Mouse (Mus musculus) liver, embryonic 14.5 days (tissue): ENCODE results near the gene Rnf168. TPM values are rescaled to one million over a fixed set of nuclear protein-coding genes. Genes with fewer than 3 reads are reported as not detected.
"Not testable (repeated sequence)": the region's sequence is repeated elsewhere in the genome, so short reads cannot be mapped to it uniquely, and the experiment has no call there.

Experiments
- ATAC-seq: fragments of 200-750 bp; cut with Nextera tagmentation; 2 replicates; pipeline ENCODE4 v1.8.0; 2017; ENCODE audit warnings: moderate number of reproducible peaks, mild to moderate bottlenecking, moderate library complexity; ENCODE audit not compliant: insufficient read depth
- DNase-seq, 3 experiments: peaks; one replicate each; pipeline ENCODE4 v3.0.0-alpha.2; 2012 to 2013; ENCODE audit warnings: low read depth in 3 of 3, low spot score in 3 of 3
- H3K27ac ChIP-seq: fragments of 300-500 bp; sonication (generic); 2 replicates; pipeline ENCODE4 v1.5.1; 2014; ENCODE audit warnings: moderate library complexity, mild to moderate bottlenecking, control low read depth, inconsistent platforms
- H3K27me3 ChIP-seq: fragments of 300-500 bp; sonication (generic); 2 replicates; pipeline ENCODE4 v1.6.1; 2014; ENCODE audit warnings: mild to moderate bottlenecking, low read length, moderate library complexity; ENCODE audit not compliant: control insufficient read depth, insufficient read depth
- H3K36me3 ChIP-seq: fragments of 300-500 bp; sonication (generic); replicated peaks from 2 replicates; pipeline ENCODE4 v1.6.1; 2014; ENCODE audit warnings: low read depth; ENCODE audit not compliant: control insufficient read depth, insufficient read depth
- H3K4me1 ChIP-seq, 2 experiments: fragments of 200-500 bp in 1 of 2; fragments of 300-500 bp in 1 of 2; sonication (generic) in 1 of 2; replicated peaks; 2 replicates each; pipeline ENCODE4 v1.6.1; 2012 to 2014; ENCODE audit warnings: antibody characterized with exemption in 1 of 2, inconsistent platforms in 1 of 2, low read length in 1 of 2; ENCODE audit not compliant: control insufficient read depth in 2 of 2, insufficient read depth in 2 of 2
- H3K4me2 ChIP-seq: fragments of 300-500 bp; sonication (generic); 2 replicates; pipeline ENCODE4 v1.6.1; 2014; ENCODE audit warnings: low read depth, mild to moderate bottlenecking, control low read depth, moderate library complexity
- H3K4me3 ChIP-seq, 2 experiments: fragments of 200-500 bp in 1 of 2; fragments of 300-500 bp in 1 of 2; sonication (generic) in 1 of 2; 2 replicates each; pipeline ENCODE4 v1.5.1; 2012 to 2014; ENCODE audit warnings: low read depth in 2 of 2, low read length in 2 of 2, mild to moderate bottlenecking in 2 of 2, control low read depth in 1 of 2, inconsistent platforms in 1 of 2, moderate library complexity in 1 of 2; ENCODE audit not compliant: insufficient read depth in 1 of 2
- H3K9ac ChIP-seq: fragments of 300-500 bp; sonication (generic); replicated peaks from 2 replicates; pipeline ENCODE4 v1.6.1; 2014; ENCODE audit warnings: mild to moderate bottlenecking, control low read depth, moderate library complexity
- H3K9me3 ChIP-seq: fragments of 300-500 bp; sonication (generic); 2 replicates; pipeline ENCODE4 v1.6.1; 2016; ENCODE audit warnings: low read length, mixed read lengths; ENCODE audit not compliant: control insufficient read depth
- CTCF ChIP-seq: IDR thresholded peaks from 2 replicates; pipeline ENCODE4 v1.5.1; 2016; ENCODE audit warnings: antibody characterized with exemption, low read depth, control low read depth
- EP300 ChIP-seq: IDR thresholded peaks from 2 replicates; pipeline ENCODE4 v1.6.1; 2016; ENCODE audit warnings: antibody characterized with exemption, low read depth
- WGBS: fragments of 180-500 bp; shearing (Covaris S2); extraction: QIAGEN DNeasy Blood & Tissue Kit; methylation state at CpG from one replicate; pipeline ENCODE4 v1.1.7; 2014; ENCODE audit not compliant: insufficient replicate concordance; 5-methylcytosine and 5-hydroxymethylcytosine counted together
- polyA plus RNA-seq, 2 experiments: library from polyadenylated mRNA; depleted of rRNA in 1 of 2; stranded (reverse) in 1 of 2; unstranded in 1 of 2; fragments of >200 nt; fragmentation: Nextera tagmentation in 1 of 2; extraction: Ambion mirVana in 1 of 2; gene quantifications; 2 replicates each; pipeline versions ENCODE4 v1.2.1 to v1.2.3; 2012 to 2014

Rnf168 gene
- polyA plus RNA-seq, 2 experiments, result 6.1 to 11.3 TPM

DNA sequence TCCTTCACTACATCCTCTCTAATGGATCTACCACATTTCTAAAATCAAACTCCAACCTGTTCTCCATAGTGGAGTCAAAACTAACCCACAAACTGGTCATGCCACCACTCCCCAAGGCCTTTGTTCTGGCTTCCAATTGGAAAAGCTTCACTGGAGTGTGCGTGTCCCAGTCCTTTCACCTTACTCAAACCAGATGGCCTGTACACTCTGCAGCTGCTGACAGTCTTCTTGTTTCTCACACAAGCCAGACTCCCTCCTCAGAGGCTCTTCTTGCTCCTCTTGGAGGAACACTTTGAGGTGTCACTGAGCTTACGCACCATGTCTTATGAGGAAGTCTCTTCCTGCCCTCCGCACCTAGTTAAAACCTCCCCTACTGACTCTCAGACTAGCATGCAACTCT is 33.4 kb upstream of the Rnf168 start:
- Histone ChIP-seq H3K27me3 (no peaks in the 10 kb centered on the region), H3K4me1 (peaks cover 14 to 17% of the 10 kb centered on the region in 2 experiments), H3K9ac (no peak overlapping the region), H3K4me3 (no peak overlapping the region), H3K4me2 (peak overlapping the region; percentile 11; the same call in 1 of the 2 replicates), H3K9me3 (no peaks in the 10 kb centered on the region), H3K36me3 (peaks cover 5% of the 10 kb centered on the region; the same call in 1 of the 2 replicates), H3K27ac (no peak overlapping the region)
- TF ChIP-seq CTCF, result no peak
- TF ChIP-seq EP300, result no peak
- 87% methylated on average over 3 of the region's 3 CpGs for WGBS
- ATAC-seq (no peak), DNase-seq (no peak)

DNA sequence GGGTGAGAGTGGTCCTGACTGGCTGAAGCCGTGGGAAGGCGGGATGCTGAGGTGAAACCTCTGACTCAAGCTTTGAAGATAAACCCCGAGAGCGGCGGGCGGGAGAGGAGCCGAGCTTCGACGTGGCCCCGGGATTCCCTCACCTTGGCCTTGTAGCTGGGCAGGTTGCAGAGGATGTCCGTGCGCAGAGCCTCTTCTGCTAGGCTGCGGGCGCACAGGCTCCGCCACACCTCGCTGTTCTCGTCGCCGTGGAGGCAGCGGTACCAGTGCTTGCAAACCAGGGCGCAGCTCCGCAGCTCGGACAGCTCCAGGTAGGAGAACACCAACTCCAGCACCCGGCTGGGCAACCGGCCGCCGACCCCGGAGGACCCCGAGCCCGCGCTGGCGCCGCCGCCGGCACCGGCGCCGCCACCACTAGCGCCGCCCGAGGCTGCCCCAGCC is 30.9 kb upstream of the Rnf168 start:
- WGBS, result under 1% methylated on average over 41 of the region's 41 CpGs
- Histone ChIP-seq H3K9me3 (no peaks in the 10 kb centered on the region), H3K4me3 (peak overlapping the region; percentile 68 to 91), H3K9ac (peak overlapping the region; percentile 94), H3K4me1 (peaks cover 14 to 17% of the 10 kb centered on the region in 2 experiments), H3K27ac (peak overlapping the region; percentile 82), H3K36me3 (peaks cover 3% of the 10 kb centered on the region; the same call in 1 of the 2 replicates), H3K4me2 (peak overlapping the region; percentile 88), H3K27me3 (no peaks in the 10 kb centered on the region)
- peak; percentile 37 to 54 (median 47) for DNase-seq
- peak; percentile 52 for ATAC-seq
- no peak for TF ChIP-seq EP300
- TF ChIP-seq CTCF, result no peak

DNA sequence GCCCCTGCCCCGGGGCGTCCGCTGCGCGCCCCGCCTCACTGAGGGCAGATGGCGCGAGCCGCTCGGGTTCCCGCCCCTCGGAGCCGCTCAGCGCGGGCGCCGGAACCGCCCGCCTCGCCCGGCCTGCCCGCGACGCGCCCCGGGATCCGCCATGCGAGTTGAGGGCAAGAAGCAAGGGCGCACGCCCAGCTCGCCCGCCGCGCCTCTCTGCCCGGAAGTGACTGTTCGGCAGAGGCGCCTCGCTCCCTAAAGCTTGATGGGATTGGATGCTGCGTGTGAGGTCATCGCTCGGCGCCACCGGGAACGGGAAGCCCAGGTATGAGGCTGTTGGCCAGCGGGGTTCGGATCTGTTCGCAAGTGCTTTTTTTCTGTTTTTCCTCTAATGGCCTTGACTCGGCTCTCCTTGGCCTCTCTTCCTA is 30.3 kb upstream of the Rnf168 start, which contains the start of the genes Fbxo45 and Wdr53:
Gene Fbxo45, minus strand, starts transcription at position 207 of the 419 bp plus-strand sequence.
Gene Wdr53, plus strand, starts transcription at position 276 of the 419 bp plus-strand sequence.
- TF ChIP-seq CTCF (no peak), EP300 (no peak)
- peak; percentile 96 for ATAC-seq

DNA sequence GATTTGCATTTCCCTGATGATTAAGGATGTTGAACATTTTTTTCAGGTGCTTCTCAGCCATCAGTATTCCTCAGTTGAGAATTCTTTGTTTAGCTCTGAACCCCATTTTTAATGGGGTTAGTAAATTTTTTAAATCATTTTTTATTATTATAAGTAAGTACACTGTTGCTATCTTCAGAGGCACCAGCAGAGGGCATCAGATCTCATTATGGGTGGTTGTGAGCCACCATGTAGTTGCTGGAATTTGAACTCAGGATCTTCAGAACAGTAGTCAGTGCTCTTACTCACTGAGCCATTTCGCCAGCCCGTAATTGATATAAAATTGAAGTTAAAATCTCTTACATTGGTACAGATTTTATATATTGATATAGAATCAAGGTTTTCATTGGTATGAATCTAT is 13.0 kb upstream of the Rnf168 start:
- H3K4me3 ChIP-seq, H3K9ac ChIP-seq, H3K4me1 ChIP-seq, H3K36me3 ChIP-seq, H3K9me3 ChIP-seq, H3K27me3 ChIP-seq, H3K27ac ChIP-seq, DNase-seq, ATAC-seq, H3K4me2 ChIP-seq: not testable (repeated sequence)
- WGBS, result 58% methylated on average over 2 of the region's 2 CpGs
- peak; percentile 56 for TF ChIP-seq CTCF

More for the DNA sequence above, 30.3 kb upstream of the Rnf168 start, which contains the start of the genes Fbxo45 and Wdr53:
- Histone ChIP-seq H3K4me1 (peaks cover 14 to 17% of the 10 kb centered on the region in 2 experiments), H3K9ac (peak within 1 kb of the TSS; percentile 94), H3K9me3 (no peaks in the 10 kb centered on the region), H3K36me3 (peaks cover 5% of the 10 kb centered on the region), H3K27ac (peak within 1 kb of the TSS; percentile 82), H3K4me2 (peak within 1 kb of the TSS; percentile 88), H3K4me3 (peak within 1 kb of the TSS; percentile 91 to 97), H3K27me3 (no peaks in the 10 kb centered on the region)
- under 1% methylated on average over 48 of the region's 48 CpGs for WGBS
- peak; percentile 95 for DNase-seq

DNA sequence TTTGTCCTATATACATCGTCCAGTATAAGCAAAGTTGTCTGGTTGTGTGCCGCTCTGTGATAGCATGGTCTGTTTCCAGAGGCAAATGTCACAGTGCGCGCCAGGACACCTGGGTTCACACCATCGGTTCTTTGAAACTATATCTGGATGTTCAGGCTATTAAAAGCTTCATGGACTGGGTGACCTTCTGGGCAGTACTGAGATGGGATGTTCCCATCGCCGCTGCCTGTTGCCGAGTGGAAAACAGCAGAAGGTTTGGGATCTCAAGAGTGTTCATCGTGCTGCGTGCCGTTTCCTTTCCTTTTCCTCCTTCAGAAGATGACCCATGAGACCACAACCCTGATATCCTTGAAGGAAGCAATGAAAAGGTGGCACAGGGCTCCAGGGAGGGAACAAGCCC is 6.0 kb upstream of the Rnf168 start, which contains the start of gene Smco1:
Gene Smco1, plus strand, starts transcription at position 178 of the 400 bp plus-strand sequence.
- H3K27me3 ChIP-seq, result no peaks in the 10 kb centered on the region
- no peak within 1 kb of the TSS for H3K9ac ChIP-seq
- no peaks in the 10 kb centered on the region for H3K4me1 ChIP-seq
- H3K4me2 ChIP-seq, result no peak within 1 kb of the TSS
- H3K27ac ChIP-seq, result no peak within 1 kb of the TSS
- TF ChIP-seq CTCF, result no peak
- no peak for TF ChIP-seq EP300
- H3K9me3 ChIP-seq, result no peaks in the 10 kb centered on the region
- no peak for DNase-seq
- ATAC-seq, result no peak
- H3K36me3 ChIP-seq, result no peaks in the 10 kb centered on the region
- 74% methylated on average over 11 of the region's 11 CpGs for WGBS
- H3K4me3 ChIP-seq, result no peak within 1 kb of the TSS
